ENCODE assay signal across 8 mouse cellular contexts in genomic region chr10:61341557-61341956, GRCm38 (mm10). TPM values are rescaled to one million over a fixed set of nuclear protein-coding genes. Genes with fewer than 3 reads are reported as not detected.
A peak's percentile ranks its signal among the peaks of the same experiment; 100 is the strongest.
DNase-seq lines count a peak whose midpoint lies in the region; TF ChIP-seq lines count a peak whose summit lies in the region.

No protein-coding gene starts in this region.

- peak; percentile 52 for DNase-seq in ovary, postnatal 10 days (ENCODE audit: low spot score)
- no peak for DNase-seq in ovary, adult 18-20 months (ENCODE audit: low spot score)
- peak; percentile 89 to 92 for DNase-seq in cerebellum, postnatal 14 days
- peak; percentile 28 to 41 for DNase-seq in gastrocnemius, adult 8-10 months (ENCODE audit: low spot score in 2 of 2)
- peak; percentile 78 for DNase-seq in kidney, postnatal 14 days
- DNase-seq in lung, adult 18-20 months = peak; percentile 55 to 65
- peak; percentile 69 for DNase-seq in thymus, adult 2 months

- H3K4me1 ChIP-seq in olfactory bulb, adult 2 months (ENCODE audit: control insufficient read depth, insufficient read depth, low read length) = peaks cover 5% of the 10 kb centered on the region; the same call in 1 of the 2 replicates
- peaks cover 3% of the 10 kb centered on the region for H3K4me1 ChIP-seq in thymus, adult 2 months (replicated peaks; ENCODE audit: control insufficient read depth, insufficient read depth, low read length)

- 58% methylated on average over 6 of the region's 6 CpGs for WGBS in olfactory bulb, adult 2 months
- 14% methylated on average over 6 of the region's 6 CpGs for WGBS in thymus, adult 2 months

- no peaks in the 10 kb centered on the region for H3K36me3 ChIP-seq in thymus, adult 2 months (ENCODE audit: control insufficient read depth, insufficient read depth, low read length)

- H3K27me3 ChIP-seq in thymus, adult 2 months (ENCODE audit: control insufficient read depth, insufficient read depth, low read length) = no peaks in the 10 kb centered on the region

- no peak overlapping the region for H3K27ac ChIP-seq in olfactory bulb, adult 2 months (ENCODE audit: insufficient read depth, low read depth, low read length)
- no peak overlapping the region for H3K27ac ChIP-seq in thymus, adult 2 months (ENCODE audit: control insufficient read depth, insufficient read depth, low read length)

- TF ChIP-seq POLR2A in olfactory bulb, adult 2 months (IDR thresholded peaks at IDR 0.05; ENCODE audit: insufficient read depth, low read depth, low read length) = no peak
- TF ChIP-seq POLR2A in thymus, adult 2 months (IDR thresholded peaks at IDR 0.05; ENCODE audit: control insufficient read depth, extremely low read depth, insufficient read depth, low read length, poor library complexity) = no peak

- no peak overlapping the region for H3K4me3 ChIP-seq in olfactory bulb, adult 2 months (ENCODE audit: insufficient read depth, low read depth, low read length)
- H3K4me3 ChIP-seq in thymus, adult 2 months (ENCODE audit: control insufficient read depth, insufficient read depth, low read length) = no peak overlapping the region

- peak; percentile 78 for TF ChIP-seq CTCF in olfactory bulb, adult 2 months (IDR thresholded peaks at IDR 0.05; ENCODE audit: insufficient read depth, low read depth, low read length)
- TF ChIP-seq CTCF in thymus, adult 2 months (IDR thresholded peaks at IDR 0.05; ENCODE audit: borderline replicate concordance, control insufficient read depth, extremely low read depth, insufficient read depth, low read length, poor library complexity) = peak; percentile 73; the same call in 1 of the 2 replicates

RNA-seq across cellular contexts. Expression of gene Pald1, which starts 41.8 kb away (rescaled TPM):
- 1 to 10 TPM; 2.7 to 5.7 (median 4.5) TPM for total RNA-seq in gastrocnemius, adult 8-10 months (2022)
- polyA plus RNA-seq in olfactory bulb, adult 2 months (2012; ENCODE audit: insufficient read depth, insufficient read length, low replicate concordance, missing spikeins) = not detected in 2 replicates
- 5.7 and 6.8 TPM in 2 replicates for polyA plus RNA-seq in thymus, adult 2 months (2012; rRNA removed)

RNA-seq across cellular contexts. Expression of gene Prf1, which starts 43.9 kb away (rescaled TPM):
- total RNA-seq in gastrocnemius, adult 8-10 months (2022) = not detected
- polyA plus RNA-seq in olfactory bulb, adult 2 months (2012; ENCODE audit: insufficient read depth, insufficient read length, low replicate concordance, missing spikeins) = not detected in 2 replicates
- 5.7 and 6.1 TPM in 2 replicates for polyA plus RNA-seq in thymus, adult 2 months (2012; rRNA removed)
